Mouse (Mus musculus): ENCODE measurements around the gene Ccdc66. TPM values are rescaled to one million over a fixed set of nuclear protein-coding genes. Genes with fewer than 3 reads are reported as not detected.

Ccdc66 gene
- polyA plus RNA-seq, 1 experiment from 2014 or later = 7.6 TPM

- no peak for ATAC-seq (ENCODE audit: insufficient read depth, low FRiP score)
- no peak overlapping the region for H3K27ac ChIP-seq (ENCODE audit: low read length)
- no peaks in the 10 kb centered on the region for H3K27me3 ChIP-seq (ENCODE audit: control insufficient read depth, insufficient read depth, low read length)
- 91% methylated on average over 2 of the region's 2 CpGs for WGBS
- H3K9ac ChIP-seq (ENCODE audit: low read length) = no peak overlapping the region
- no peaks in the 10 kb centered on the region for H3K9me3 ChIP-seq (replicated peaks; ENCODE audit: control insufficient read depth, low read length)
- H3K36me3 ChIP-seq (ENCODE audit: control insufficient read depth, insufficient read depth, low read length) = peaks cover 13% of the 10 kb centered on the region; the same call in 1 of the 2 replicates
- H3K4me2 ChIP-seq (ENCODE audit: low read depth, low read length) = no peak overlapping the region
- H3K4me3 ChIP-seq (replicated peaks; ENCODE audit: low read length) = no peak overlapping the region
- H3K4me1 ChIP-seq (ENCODE audit: control insufficient read depth, insufficient read depth, low read length) = no peaks in the 10 kb centered on the region
Measured at GRCm38 (mm10) chr14:27444851-27445281, 63.4 kb downstream of the Ccdc66 start.

GRCm38 (mm10) chr14:27440921-27441320 lies 67.3 kb downstream of the Ccdc66 start:
- Histone ChIP-seq H3K36me3 (ENCODE audit: control insufficient read depth, insufficient read depth, low read length) (peaks cover 8% of the 10 kb centered on the region; the same call in 1 of the 2 replicates), H3K27ac (ENCODE audit: low read length) (no peak overlapping the region), H3K9ac (ENCODE audit: low read length) (no peak overlapping the region), H3K4me1 (ENCODE audit: control insufficient read depth, insufficient read depth, low read length) (no peaks in the 10 kb centered on the region), H3K9me3 (replicated peaks; ENCODE audit: control insufficient read depth, low read length) (no peaks in the 10 kb centered on the region), H3K4me3 (replicated peaks; ENCODE audit: low read length) (no peak overlapping the region), H3K4me2 (ENCODE audit: low read depth, low read length) (no peak overlapping the region), H3K27me3 (ENCODE audit: control insufficient read depth, insufficient read depth, low read length) (no peaks in the 10 kb centered on the region)
- ATAC-seq (ENCODE audit: insufficient read depth, low FRiP score) = no peak

- Histone ChIP-seq H3K4me2 (ENCODE audit: low read depth, low read length) (no peak overlapping the region), H3K4me1 (ENCODE audit: control insufficient read depth, insufficient read depth, low read length) (no peaks in the 10 kb centered on the region), H3K27ac (ENCODE audit: low read length) (no peak overlapping the region), H3K9me3 (replicated peaks; ENCODE audit: control insufficient read depth, low read length) (peaks cover 3% of the 10 kb centered on the region), H3K27me3 (ENCODE audit: control insufficient read depth, insufficient read depth, low read length) (no peaks in the 10 kb centered on the region), H3K9ac (ENCODE audit: low read length) (no peak overlapping the region), H3K36me3 (ENCODE audit: control insufficient read depth, insufficient read depth, low read length) (peaks cover 13% of the 10 kb centered on the region), H3K4me3 (replicated peaks; ENCODE audit: low read length) (no peak overlapping the region)
- ATAC-seq (ENCODE audit: insufficient read depth, low FRiP score) = no peak
- WGBS = 89% methylated on average over 3 of the region's 3 CpGs
Measured at GRCm38 (mm10) chr14:27436826-27437225, 71.4 kb downstream of the Ccdc66 start.

GRCm38 (mm10) chr14:27436116-27436515 lies 72.1 kb downstream of the Ccdc66 start:
- Histone ChIP-seq H3K4me1 (ENCODE audit: control insufficient read depth, insufficient read depth, low read length) (no peaks in the 10 kb centered on the region), H3K27me3 (ENCODE audit: control insufficient read depth, insufficient read depth, low read length) (no peaks in the 10 kb centered on the region), H3K4me2 (ENCODE audit: low read depth, low read length) (no peak overlapping the region), H3K27ac (ENCODE audit: low read length) (no peak overlapping the region), H3K9ac (ENCODE audit: low read length) (no peak overlapping the region), H3K4me3 (replicated peaks; ENCODE audit: low read length) (no peak overlapping the region), H3K9me3 (replicated peaks; ENCODE audit: control insufficient read depth, low read length) (peaks cover 3% of the 10 kb centered on the region), H3K36me3 (ENCODE audit: control insufficient read depth, insufficient read depth, low read length) (peaks cover 17% of the 10 kb centered on the region)
- WGBS = 93% methylated on average over 1 of the region's 1 CpGs
- ATAC-seq (ENCODE audit: insufficient read depth, low FRiP score) = no peak

GRCm38 (mm10) chr14:27432064-27432463 lies 76.2 kb downstream of the Ccdc66 start:
- WGBS = 96% methylated on average over 2 of the region's 2 CpGs
- peaks cover 24% of the 10 kb centered on the region for H3K36me3 ChIP-seq (ENCODE audit: control insufficient read depth, insufficient read depth, low read length)

More at GRCm38 (mm10) chr14:27432064-27432463, 76.2 kb downstream of the Ccdc66 start:
- no peak for ATAC-seq (ENCODE audit: insufficient read depth, low FRiP score)
- Histone ChIP-seq H3K4me3 (replicated peaks; ENCODE audit: low read length) (no peak overlapping the region), H3K4me2 (ENCODE audit: low read depth, low read length) (no peak overlapping the region), H3K27me3 (ENCODE audit: control insufficient read depth, insufficient read depth, low read length) (no peaks in the 10 kb centered on the region), H3K9ac (ENCODE audit: low read length) (no peak overlapping the region), H3K4me1 (ENCODE audit: control insufficient read depth, insufficient read depth, low read length) (0 out of 2 replicates have a peak, but pooled peaks cover 3% of the 10 kb centered on the region), H3K9me3 (replicated peaks; ENCODE audit: control insufficient read depth, low read length) (peaks cover 10% of the 10 kb centered on the region), H3K27ac (ENCODE audit: low read length) (no peak overlapping the region)

Other genes starting within 250 kb of the Ccdc66 start
- 10.3 and 11.2 TPM in 2 replicates for gene Fam208a, start 79.6 kb downstream of the Ccdc66 start, polyA plus RNA-seq (2015; fragmentation: Nextera tagmentation; extraction: Ambion mirVana)
- gene Erc2, start 114.0 kb upstream of the Ccdc66 start, polyA plus RNA-seq (2015; fragmentation: Nextera tagmentation; extraction: Ambion mirVana) = 2.7 and 3.3 TPM in 2 replicates